Mouse (Mus musculus): Measurements from ENCODE around the gene Clcn5.

Gene Clcn5

GRCm38 (mm10) chrX:7197833-7198232 lies 121.3 kb downstream of the Clcn5 start:
- DNase-seq (ENCODE audit: low spot score in 2 of 2) = no peak

- DNase-seq (ENCODE audit: low spot score in 2 of 2) = no peak
Measured at GRCm38 (mm10) chrX:7190816-7191215, 128.3 kb downstream of the Clcn5 start.

DNA sequence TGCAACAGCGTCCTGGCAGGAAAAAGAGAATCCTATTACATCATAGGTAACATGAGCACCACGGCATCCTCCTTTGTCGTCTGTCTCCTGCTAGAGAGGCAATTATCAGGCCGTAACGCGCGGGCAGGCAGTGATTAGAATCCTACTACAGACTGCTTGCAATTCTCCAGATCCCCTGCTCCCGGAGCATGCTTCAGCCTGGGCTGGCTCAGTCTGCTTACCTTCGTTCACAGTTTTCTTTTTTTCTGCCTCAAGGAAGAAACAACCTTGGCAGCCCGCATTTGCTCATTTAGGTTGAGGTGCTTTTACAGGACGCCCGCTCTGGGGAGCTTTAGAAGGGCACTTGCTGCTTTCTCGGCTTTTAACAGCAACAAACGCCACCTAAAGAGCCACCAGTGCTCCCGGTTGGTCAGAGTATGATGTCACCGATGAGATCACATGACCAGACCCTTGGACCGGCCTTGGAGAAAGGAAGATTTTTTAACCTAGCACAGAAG lies 130.8 kb downstream of the Clcn5 start:
- no peak for DNase-seq (ENCODE audit: low spot score in 2 of 2)

- DNase-seq (ENCODE audit: low spot score in 2 of 2) = no peak
Measured at GRCm38 (mm10) chrX:7187455-7188310, 131.5 kb downstream of the Clcn5 start.

DNA sequence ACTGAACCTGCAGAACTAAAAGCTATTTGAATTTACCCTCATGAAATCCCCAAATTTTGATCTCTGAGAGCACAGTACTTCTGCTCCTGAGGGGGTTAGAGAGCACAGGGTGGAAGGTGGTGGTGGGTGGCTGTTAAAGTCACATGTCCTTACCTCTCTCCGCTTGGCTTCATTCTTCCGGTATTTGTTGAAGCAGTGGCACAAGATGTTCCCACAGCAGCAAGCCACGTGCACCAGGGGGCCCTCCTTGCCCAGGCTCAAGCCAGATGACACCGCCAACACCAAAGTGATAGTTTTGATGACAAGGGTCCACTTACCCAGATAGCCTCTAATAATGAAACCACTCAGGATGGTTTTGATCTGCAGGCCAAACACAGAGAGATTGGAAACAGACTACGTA lies 149.0 kb downstream of the Clcn5 start:
- DNase-seq (ENCODE audit: low spot score in 2 of 2) = peak; percentile 64 to 80

- peak; percentile 60 to 68 for DNase-seq (ENCODE audit: low spot score in 2 of 2)
Measured at GRCm38 (mm10) chrX:7168799-7169198, 150.4 kb downstream of the Clcn5 start.

- DNase-seq (ENCODE audit: low spot score in 2 of 2) = no peak
Measured at GRCm38 (mm10) chrX:7157976-7158375, 161.2 kb downstream of the Clcn5 start.

DNA sequence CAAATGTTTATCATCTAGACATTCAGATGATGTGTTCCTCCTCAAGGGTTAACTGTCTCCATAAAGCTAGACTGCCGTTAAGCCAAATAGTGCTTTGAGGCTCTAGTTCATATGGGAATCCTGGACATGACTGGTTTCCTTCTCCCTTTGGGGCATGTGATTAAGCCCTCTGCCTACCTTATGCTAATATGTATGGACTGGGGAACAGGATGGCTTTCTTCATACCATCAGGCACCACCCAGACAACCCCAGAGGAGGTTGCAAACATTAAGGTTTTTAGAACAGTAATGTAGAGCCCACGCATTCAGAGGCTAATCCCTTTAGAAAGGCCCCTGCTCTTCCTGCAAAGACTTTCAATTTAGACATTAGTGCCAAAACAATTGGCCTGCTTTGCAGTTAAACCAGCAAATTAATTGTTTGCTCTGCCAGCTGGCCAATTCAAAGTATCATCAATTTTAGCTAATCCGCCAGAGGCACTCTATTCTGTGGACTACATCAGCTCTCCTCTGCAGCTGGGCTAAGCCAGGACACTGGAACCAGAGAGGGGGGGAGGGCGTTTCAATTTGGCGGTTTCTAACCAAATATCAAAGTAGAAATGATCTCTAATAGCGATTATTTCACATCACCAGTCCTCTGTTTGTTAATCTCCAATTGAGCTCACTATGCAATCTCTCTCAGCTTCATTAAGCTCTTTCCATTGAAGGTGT lies 163.0 kb downstream of the Clcn5 start:
- no peak for DNase-seq (ENCODE audit: low spot score in 2 of 2)

DNA sequence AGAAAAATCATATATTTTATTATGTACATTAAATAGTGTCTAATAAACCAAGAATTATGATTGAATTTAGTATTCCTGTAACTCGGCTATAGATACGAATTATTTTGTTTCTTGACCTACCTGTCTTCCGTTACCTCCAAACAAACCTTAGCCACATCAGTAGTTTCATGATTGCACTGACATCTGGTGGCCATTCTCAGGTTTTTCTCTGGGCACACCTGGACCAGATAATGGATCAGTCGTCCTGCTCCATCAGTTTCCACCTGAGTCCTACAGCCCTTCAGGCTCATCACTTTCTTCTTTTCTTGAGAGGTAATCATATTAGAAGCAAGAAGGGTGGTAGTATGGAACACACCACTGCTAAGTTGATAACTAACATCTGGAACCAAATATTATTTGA lies 169.0 kb downstream of the Clcn5 start:
- DNase-seq (ENCODE audit: low spot score in 2 of 2) = no peak

- DNase-seq (ENCODE audit: low spot score in 2 of 2) = no peak
Measured at GRCm38 (mm10) chrX:7146156-7146555, 173.0 kb downstream of the Clcn5 start.

- DNase-seq (ENCODE audit: low spot score in 2 of 2) = no peak
Measured at GRCm38 (mm10) chrX:7121618-7122280, 197.4 kb downstream of the Clcn5 start.

DNA sequence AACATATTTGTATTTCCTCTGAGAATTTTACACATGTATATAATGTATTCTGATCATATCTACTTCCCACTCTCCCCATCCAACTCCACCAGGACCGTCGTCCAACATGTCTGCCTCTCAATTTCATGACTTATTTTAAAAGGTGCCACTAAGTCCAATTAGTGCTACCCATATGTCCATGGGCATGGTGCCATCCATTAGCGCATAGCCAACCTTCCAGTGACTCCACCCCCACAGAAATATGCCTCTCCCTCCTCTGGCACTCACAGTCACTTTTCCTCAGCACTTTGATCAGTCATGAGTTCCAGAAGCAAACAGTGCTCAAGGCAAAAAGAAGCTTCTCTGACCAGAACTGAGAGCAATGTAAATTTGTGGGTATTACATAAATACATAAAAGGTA lies 204.3 kb downstream of the Clcn5 start:
- DNase-seq (ENCODE audit: low spot score in 2 of 2) = no peak
